Mouse (Mus musculus): ENCODE measurements around the gene Mfsd12. TPM values are rescaled to one million over a fixed set of nuclear protein-coding genes. Genes with fewer than 3 reads are reported as not detected.

Gene Mfsd12
- total RNA-seq, 1 experiment: 28.7 TPM

DNA sequence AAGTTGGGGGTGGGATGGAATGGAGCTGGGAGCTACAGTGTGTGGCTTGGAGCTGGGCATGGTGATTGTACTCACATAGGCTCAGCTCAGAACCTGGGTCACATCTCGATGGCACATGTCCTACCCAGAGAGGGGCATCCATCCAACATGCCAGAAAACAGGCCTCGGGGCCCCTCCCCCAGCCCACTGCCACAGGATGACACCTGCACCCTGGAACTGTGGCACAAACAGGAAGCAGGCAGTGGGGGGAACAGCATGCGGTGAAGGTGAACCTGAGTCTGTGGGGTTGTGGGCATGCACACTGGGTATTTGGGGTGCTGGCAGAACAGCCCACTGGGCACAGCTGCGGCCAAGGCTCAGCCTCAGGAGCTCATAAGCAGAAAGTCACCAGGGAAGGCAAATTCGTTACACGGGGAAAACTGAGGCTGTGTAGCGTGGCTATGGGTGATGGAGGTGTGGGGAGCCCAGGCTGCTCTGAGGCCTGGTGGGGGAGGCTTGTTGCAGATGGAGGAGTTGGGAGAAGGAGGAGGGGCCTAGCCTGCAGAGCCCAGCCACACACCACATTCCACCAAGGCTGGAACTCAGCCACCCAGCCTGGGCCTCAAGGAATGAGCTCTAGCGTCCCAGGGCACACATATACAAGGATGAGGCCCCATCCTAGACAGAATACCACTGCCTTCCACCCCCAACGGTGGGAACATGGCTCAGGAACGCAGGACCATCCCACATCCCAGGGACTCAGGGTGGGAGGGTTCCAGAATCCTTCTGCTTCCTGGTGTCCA is 27.9 kb upstream of the Mfsd12 start:
- TF ChIP-seq CHD2 (IDR thresholded peaks at IDR 0.05; ENCODE audit: low read depth, low read length) (no peak), ZNF384 (IDR thresholded peaks at IDR 0.05; ENCODE audit: low read depth, low read length) (no peak), ZC3H11A (IDR thresholded peaks at IDR 0.05; ENCODE audit: borderline replicate concordance, low read depth, low read length) (no peak), HCFC1 (IDR thresholded peaks at IDR 0.05; ENCODE audit: borderline replicate concordance, insufficient read depth, low read length) (no peak), MAFK (IDR thresholded peaks at IDR 0.05; ENCODE audit: insufficient read depth, low read depth, low read length) (no peak)
- no peak for DNase-seq (ENCODE audit: low read depth, low spot score)
- H3K9me3 ChIP-seq (ENCODE audit: control insufficient read depth, insufficient read depth, low read depth, low read length): no peaks in the 10 kb centered on the region
- in situ Hi-C loops (cut with MboI; ENCODE audit: low sequenced_read_pairs in 2 of 2, unreplicated experiment in 2 of 2): no loop called here
- H3K4me3 ChIP-seq (ENCODE audit: insufficient read depth in 1 of 2, low read depth in 1 of 2, low read length in 2 of 2, poor library complexity in 1 of 2, severe bottlenecking in 1 of 2): no peak overlapping the region
- peaks cover 29% of the 10 kb centered on the region for H3K36me3 ChIP-seq (ENCODE audit: control insufficient read depth, insufficient read depth, low read length, poor library complexity, severe bottlenecking)
- H3K27ac ChIP-seq (ENCODE audit: insufficient read depth, low read depth, low read length, poor library complexity, severe bottlenecking): no peak overlapping the region
- H3K4me1 ChIP-seq (ENCODE audit: control insufficient read depth in 2 of 2, insufficient read depth in 2 of 2, low read length in 2 of 2, poor library complexity in 1 of 2): peaks cover 5 to 27% of the 10 kb centered on the region in 2 experiments; a peak in 3 of 4 replicates
- no peak overlapping the region for H3K9ac ChIP-seq (ENCODE audit: insufficient read depth, low read depth, low read length, poor library complexity, severe bottlenecking)

DNA sequence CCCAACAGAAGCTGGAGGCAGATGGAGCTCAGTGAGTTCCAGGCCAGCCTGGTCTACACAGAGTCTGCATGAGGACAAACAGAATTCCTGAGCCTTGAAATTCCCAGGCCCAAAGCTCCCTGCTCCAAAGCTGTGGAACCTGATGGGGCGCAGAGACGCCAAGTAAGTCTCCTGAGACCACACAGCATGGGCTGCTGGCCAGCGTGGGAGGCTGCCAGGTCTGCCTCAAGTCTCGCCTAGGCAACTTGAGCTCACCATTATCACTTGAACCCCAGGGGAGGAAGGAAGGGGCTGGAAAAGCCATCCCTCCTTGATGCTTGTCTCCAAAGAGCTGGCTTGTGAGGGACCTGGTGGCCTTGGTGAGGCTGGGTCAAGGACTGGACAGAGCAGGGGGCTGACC is 27.3 kb upstream of the Mfsd12 start:
- in situ Hi-C loops (cut with MboI; ENCODE audit: low sequenced_read_pairs in 2 of 2, unreplicated experiment in 2 of 2): no loop called here
- Histone ChIP-seq H3K4me1 (ENCODE audit: control insufficient read depth in 2 of 2, insufficient read depth in 2 of 2, low read length in 2 of 2, poor library complexity in 1 of 2) (peaks cover 5 to 32% of the 10 kb centered on the region in 2 experiments; a peak in 3 of 4 replicates), H3K9ac (ENCODE audit: insufficient read depth, low read depth, low read length, poor library complexity, severe bottlenecking) (no peak overlapping the region), H3K9me3 (ENCODE audit: control insufficient read depth, insufficient read depth, low read depth, low read length) (no peaks in the 10 kb centered on the region), H3K4me3 (ENCODE audit: insufficient read depth in 1 of 2, low read depth in 1 of 2, low read length in 2 of 2, poor library complexity in 1 of 2, severe bottlenecking in 1 of 2) (no peak overlapping the region), H3K27ac (ENCODE audit: insufficient read depth, low read depth, low read length, poor library complexity, severe bottlenecking) (no peak overlapping the region), H3K36me3 (ENCODE audit: control insufficient read depth, insufficient read depth, low read length, poor library complexity, severe bottlenecking) (peaks cover 23% of the 10 kb centered on the region)
- TF ChIP-seq CHD2 (IDR thresholded peaks at IDR 0.05; ENCODE audit: low read depth, low read length): no peak
- no peak for TF ChIP-seq ZC3H11A (IDR thresholded peaks at IDR 0.05; ENCODE audit: borderline replicate concordance, low read depth, low read length)
- TF ChIP-seq HCFC1 (IDR thresholded peaks at IDR 0.05; ENCODE audit: borderline replicate concordance, insufficient read depth, low read length): no peak
- TF ChIP-seq MAFK (IDR thresholded peaks at IDR 0.05; ENCODE audit: insufficient read depth, low read depth, low read length): no peak
- no peak for TF ChIP-seq ZNF384 (IDR thresholded peaks at IDR 0.05; ENCODE audit: low read depth, low read length)
- no peak for DNase-seq (ENCODE audit: low read depth, low spot score)

- Histone ChIP-seq H3K27ac (ENCODE audit: insufficient read depth, low read depth, low read length, poor library complexity, severe bottlenecking) (no peak overlapping the region), H3K9me3 (ENCODE audit: control insufficient read depth, insufficient read depth, low read depth, low read length) (no peaks in the 10 kb centered on the region), H3K4me3 (ENCODE audit: insufficient read depth in 1 of 2, low read depth in 1 of 2, low read length in 2 of 2, poor library complexity in 1 of 2, severe bottlenecking in 1 of 2) (peak overlapping the region; percentile 48 to 63), H3K4me1 (ENCODE audit: control insufficient read depth in 2 of 2, insufficient read depth in 2 of 2, low read length in 2 of 2, poor library complexity in 1 of 2) (peaks cover 5 to 35% of the 10 kb centered on the region in 2 experiments; a peak in 3 of 4 replicates), H3K9ac (ENCODE audit: insufficient read depth, low read depth, low read length, poor library complexity, severe bottlenecking) (peak overlapping the region; percentile 45), H3K36me3 (ENCODE audit: control insufficient read depth, insufficient read depth, low read length, poor library complexity, severe bottlenecking) (0 out of 2 replicates have a peak, but pooled peaks cover under 1% of the 10 kb centered on the region)
- in situ Hi-C loops (cut with MboI; ENCODE audit: low sequenced_read_pairs in 2 of 2, unreplicated experiment in 2 of 2): no loop called here
- no peak for DNase-seq (ENCODE audit: low read depth, low spot score)
- no peak for TF ChIP-seq ZC3H11A (IDR thresholded peaks at IDR 0.05; ENCODE audit: borderline replicate concordance, low read depth, low read length)
- no peak for TF ChIP-seq HCFC1 (IDR thresholded peaks at IDR 0.05; ENCODE audit: borderline replicate concordance, insufficient read depth, low read length)
- no peak for TF ChIP-seq MAFK (IDR thresholded peaks at IDR 0.05; ENCODE audit: insufficient read depth, low read depth, low read length)
- TF ChIP-seq ZNF384 (IDR thresholded peaks at IDR 0.05; ENCODE audit: low read depth, low read length): no peak
- TF ChIP-seq CHD2 (IDR thresholded peaks at IDR 0.05; ENCODE audit: low read depth, low read length): no peak
Measured at GRCm38 (mm10) chr10:81332277-81332676, 25.0 kb upstream of the Mfsd12 start.

DNA sequence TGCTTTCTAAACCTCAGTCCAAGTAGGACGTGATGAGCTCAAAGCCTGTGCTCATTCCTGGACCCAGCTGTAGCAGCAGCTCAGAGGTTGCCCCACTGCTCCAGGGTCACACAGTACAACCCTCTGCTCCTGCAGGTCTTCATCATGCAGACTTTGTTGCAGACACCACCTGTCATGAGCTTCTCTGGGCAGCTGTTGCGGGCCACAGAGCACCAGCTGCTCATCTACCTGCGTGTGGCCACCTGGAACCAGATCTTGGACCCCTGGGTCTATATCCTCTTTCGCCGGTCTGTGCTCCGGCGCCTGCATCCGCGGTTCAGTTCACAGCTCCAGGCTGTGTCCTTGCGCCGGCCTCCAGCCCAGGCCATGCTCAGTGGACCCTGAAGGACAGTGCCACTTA is 23.0 kb upstream of the Mfsd12 start:
- no peak overlapping the region for H3K27ac ChIP-seq (ENCODE audit: insufficient read depth, low read depth, low read length, poor library complexity, severe bottlenecking)
- no peak overlapping the region for H3K4me3 ChIP-seq (ENCODE audit: insufficient read depth in 1 of 2, low read depth in 1 of 2, low read length in 2 of 2, poor library complexity in 1 of 2, severe bottlenecking in 1 of 2)
- in situ Hi-C loops (cut with MboI; ENCODE audit: low sequenced_read_pairs in 2 of 2, unreplicated experiment in 2 of 2): no loop called here
- H3K36me3 ChIP-seq (ENCODE audit: control insufficient read depth, insufficient read depth, low read length, poor library complexity, severe bottlenecking): no peaks in the 10 kb centered on the region
- peaks cover 0 to 27% of the 10 kb centered on the region in 2 experiments; a peak in 1 of 4 replicates for H3K4me1 ChIP-seq (ENCODE audit: control insufficient read depth in 2 of 2, insufficient read depth in 2 of 2, low read length in 2 of 2, poor library complexity in 1 of 2)
- no peak overlapping the region for H3K9ac ChIP-seq (ENCODE audit: insufficient read depth, low read depth, low read length, poor library complexity, severe bottlenecking)
- H3K9me3 ChIP-seq (ENCODE audit: control insufficient read depth, insufficient read depth, low read depth, low read length): no peaks in the 10 kb centered on the region
- no peak for TF ChIP-seq ZC3H11A (IDR thresholded peaks at IDR 0.05; ENCODE audit: borderline replicate concordance, low read depth, low read length)
- no peak for TF ChIP-seq CHD2 (IDR thresholded peaks at IDR 0.05; ENCODE audit: low read depth, low read length)
- TF ChIP-seq ZNF384 (IDR thresholded peaks at IDR 0.05; ENCODE audit: low read depth, low read length): no peak
- no peak for TF ChIP-seq HCFC1 (IDR thresholded peaks at IDR 0.05; ENCODE audit: borderline replicate concordance, insufficient read depth, low read length)
- no peak for TF ChIP-seq MAFK (IDR thresholded peaks at IDR 0.05; ENCODE audit: insufficient read depth, low read depth, low read length)
- no peak for DNase-seq (ENCODE audit: low read depth, low spot score)

All from ES-E14 (cell line).